Mouse (Mus musculus) C2C12 (cell line): Measurements from ENCODE around the gene Olfr168. TPM values are rescaled to one million over a fixed set of nuclear protein-coding genes. Genes with fewer than 3 reads are reported as not detected.
"Not testable (repeated sequence)": the region's sequence is repeated elsewhere in the genome, so short reads cannot be mapped to it uniquely, and the experiment has no call there.

Experiments used
- H3K27me3 ChIP-seq: one replicate; pipeline ENCODE4 v1.6.1; 2011; ENCODE audit not compliant: control insufficient read depth, insufficient read depth, insufficient read length
- H3K36me3 ChIP-seq: one replicate; pipeline ENCODE4 v1.6.1; 2011; ENCODE audit not compliant: control insufficient read depth, insufficient read depth
- H3K4me3 ChIP-seq: one replicate; pipeline ENCODE4 v1.5.1; 2011; ENCODE audit warnings: mild to moderate bottlenecking, control low read depth; ENCODE audit not compliant: poor library complexity, insufficient read depth, severe bottlenecking
- H3K79me2 ChIP-seq: one replicate; pipeline ENCODE4 v1.6.1; 2011; ENCODE audit not compliant: control insufficient read depth, insufficient read depth
- H3K79me3 ChIP-seq: one replicate; pipeline ENCODE4 v1.6.1; 2011; ENCODE audit warnings: low read depth, control low read depth
- H3ac ChIP-seq: one replicate; pipeline ENCODE3; 2011; ENCODE audit warnings: low read depth; ENCODE audit not compliant: control insufficient read depth, insufficient read length
- CEBPB ChIP-seq: IDR thresholded peaks from one replicate; pipeline ENCODE4 v1.6.1; 2011; ENCODE audit warnings: low read depth, mild to moderate bottlenecking, control low read depth, moderate library complexity
- CTCF ChIP-seq: IDR thresholded peaks from one replicate; pipeline ENCODE4 v1.5.1; 2011; ENCODE audit not compliant: control insufficient read depth, insufficient read depth, insufficient read length
- FOSL1 ChIP-seq: IDR thresholded peaks from one replicate; pipeline ENCODE4 v1.8.0; 2011; ENCODE audit warnings: mild to moderate bottlenecking, low read length; ENCODE audit not compliant: poor library complexity, insufficient read depth, severe bottlenecking
- MAX ChIP-seq: IDR thresholded peaks from one replicate; pipeline ENCODE4 v1.6.1; 2011; ENCODE audit warnings: mild to moderate bottlenecking, control low read depth
- MYOD1 ChIP-seq: IDR thresholded peaks from one replicate; pipeline ENCODE4 v1.6.1; 2011; ENCODE audit warnings: low read depth; ENCODE audit not compliant: control insufficient read depth, insufficient read length
- MYOG ChIP-seq: IDR thresholded peaks from one replicate; pipeline ENCODE4 v1.6.1; 2011; ENCODE audit not compliant: control insufficient read depth, insufficient read length; ENCODE audit errors: extremely low read depth
- USF1 ChIP-seq: IDR thresholded peaks from one replicate; pipeline ENCODE4 v1.6.1; 2011; ENCODE audit warnings: low read depth, mild to moderate bottlenecking, control low read depth, moderate library complexity
- long read RNA-seq, 2 experiments: library from polyadenylated mRNA; unstranded; transcript quantifications; one replicate each; pipeline ENCODE4 v2.0.0; 2019 to 2020
- polyA plus RNA-seq: library from polyadenylated mRNA; unstranded; fragments of >200 nt; fragmentation: generic; extraction: Trizol; gene quantifications from one replicate; pipeline ENCODE4 v1.2.1, GENCODE M21; 2012; ENCODE audit warnings: missing spikeins

Olfr168 gene
- polyA plus RNA-seq = not detected
- long read RNA-seq, experiment 1 = 0 reads
- long read RNA-seq, experiment 2 = 0 reads

DNA sequence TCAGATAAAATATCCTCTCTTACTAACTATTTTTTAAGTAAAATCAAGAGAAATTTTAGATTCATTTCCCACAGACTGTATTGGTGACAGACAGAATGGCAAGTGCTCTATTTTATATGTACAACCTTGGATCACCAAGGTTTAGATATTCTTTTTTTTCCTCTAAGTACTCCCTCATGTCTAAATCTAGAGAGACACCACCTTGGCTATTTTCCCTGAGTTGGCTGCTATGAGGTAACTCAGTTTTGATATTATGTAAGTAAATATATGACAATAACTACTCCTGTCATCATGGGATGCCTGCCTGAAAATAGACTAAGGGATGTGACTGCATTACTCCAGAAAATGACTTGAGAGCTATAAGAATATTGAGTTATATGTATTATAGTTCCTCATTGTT, at the start of gene Olfr168:
Gene Olfr168, minus strand, starts transcription at position 101 of the 400 bp plus-strand sequence.
- Histone ChIP-seq H3K4me3 (no peak within 1 kb of the TSS), H3K27me3 (no peaks in the 10 kb centered on the region), H3ac (no peak within 1 kb of the TSS), H3K79me3 (no peaks in the 10 kb centered on the region), H3K79me2 (no peaks in the 10 kb centered on the region), H3K36me3 (no peaks in the 10 kb centered on the region)
- no peak for TF ChIP-seq FOSL1
- no peak for TF ChIP-seq MYOG
- TF ChIP-seq USF1 = no peak
- TF ChIP-seq MYOD1 = no peak
- no peak for TF ChIP-seq CTCF
- no peak for TF ChIP-seq MAX
- TF ChIP-seq CEBPB = no peak

DNA sequence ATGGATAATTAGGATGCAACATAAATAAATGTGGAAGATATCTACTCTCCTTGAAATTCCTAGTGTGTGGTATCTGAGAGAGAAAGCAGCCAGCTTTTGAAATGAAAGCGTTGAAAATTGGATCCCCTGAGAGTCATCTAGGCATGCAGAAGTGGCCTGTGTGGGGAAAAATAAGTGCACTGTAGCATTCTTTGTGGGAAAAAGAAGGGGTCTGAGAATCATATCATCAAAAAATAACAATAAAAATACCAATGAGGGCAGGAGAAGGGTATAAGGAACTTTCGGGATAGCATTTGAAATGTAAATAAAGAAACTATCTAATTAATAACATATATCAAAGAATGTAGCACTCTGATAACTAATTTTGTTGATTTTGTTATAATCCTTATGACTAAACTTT, 36.4 kb upstream of the Olfr168 start, which contains the start of gene Olfr169:
Gene Olfr169, minus strand, starts transcription at position 101 of the 400 bp plus-strand sequence.
- not testable (repeated sequence) for H3K79me2 ChIP-seq, H3K4me3 ChIP-seq, H3K36me3 ChIP-seq, H3K27me3 ChIP-seq, H3K79me3 ChIP-seq, H3ac ChIP-seq

DNA sequence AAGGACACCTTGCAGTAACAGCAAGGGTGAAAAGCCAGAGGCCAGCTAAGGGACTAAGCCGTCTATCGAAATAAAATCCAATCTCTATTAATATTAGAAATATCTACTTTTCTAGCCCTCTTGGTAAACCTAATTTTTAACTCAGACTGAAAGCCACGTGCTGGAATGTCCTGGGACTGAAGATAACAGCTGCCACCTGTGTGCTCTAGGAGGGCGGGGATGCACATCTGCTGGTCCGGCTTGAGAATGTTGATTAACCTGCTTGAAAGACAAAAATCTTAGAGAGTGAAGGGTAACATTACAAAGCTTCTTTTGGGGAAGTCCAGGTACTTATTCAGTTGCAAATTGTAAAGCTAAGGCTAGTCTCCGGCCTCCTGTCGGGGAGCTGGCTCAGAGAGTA, 18.1 kb upstream of the Olfr168 start:
- not testable (repeated sequence) for H3ac ChIP-seq, H3K4me3 ChIP-seq, H3K79me3 ChIP-seq, H3K27me3 ChIP-seq, H3K79me2 ChIP-seq, H3K36me3 ChIP-seq

DNA sequence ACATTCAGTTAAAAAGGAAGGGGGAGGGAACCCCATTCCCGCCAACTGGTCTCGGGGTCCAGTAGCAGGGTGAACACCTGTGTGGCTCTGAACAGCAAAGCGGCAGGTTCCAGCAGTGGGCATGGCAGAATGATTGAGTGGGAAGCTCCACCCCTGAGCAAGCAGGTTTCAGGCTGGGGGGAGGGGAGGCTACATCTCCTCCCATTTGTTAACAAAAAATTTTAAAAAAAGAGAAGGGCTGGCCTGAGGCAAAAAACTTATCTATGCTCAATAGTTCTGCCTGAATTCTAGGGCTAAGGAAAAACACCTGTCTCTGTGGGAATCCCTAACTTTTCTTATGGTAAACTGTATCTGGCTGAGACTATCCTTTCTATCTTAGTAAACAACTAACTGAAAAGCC, 16.9 kb upstream of the Olfr168 start:
- not testable (repeated sequence) for H3K4me3 ChIP-seq, H3K79me2 ChIP-seq, H3K27me3 ChIP-seq, H3K36me3 ChIP-seq, H3ac ChIP-seq, H3K79me3 ChIP-seq

DNA sequence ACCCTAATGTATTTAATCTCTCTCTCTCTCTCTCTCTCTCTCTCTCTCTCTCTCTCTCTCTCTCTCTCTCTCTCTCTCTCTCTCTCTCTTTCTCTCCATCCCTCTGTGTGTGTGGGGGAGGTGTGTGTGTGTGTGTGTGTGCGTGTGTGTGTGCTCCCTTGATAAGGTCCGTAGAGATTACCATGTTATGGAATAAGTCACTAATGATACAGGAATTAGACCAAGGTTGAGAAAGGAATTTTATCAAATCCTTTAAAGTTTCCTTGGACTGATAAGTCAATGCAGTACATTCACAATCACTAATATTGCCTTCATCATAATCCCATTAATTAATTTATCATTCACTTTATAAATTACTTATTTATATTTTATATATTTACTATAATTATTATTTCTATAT, 13.2 kb downstream of the Olfr168 start, which contains the start of gene Olfr167:
Gene Olfr167, minus strand, starts transcription at position 101 of the 400 bp plus-strand sequence.
- no peaks in the 10 kb centered on the region for H3K79me3 ChIP-seq
- H3K79me2 ChIP-seq = no peaks in the 10 kb centered on the region
- no peak within 1 kb of the TSS for H3ac ChIP-seq
- no peaks in the 10 kb centered on the region for H3K36me3 ChIP-seq
- H3K4me3 ChIP-seq = no peak within 1 kb of the TSS
- TF ChIP-seq MYOG (no peak), MAX (no peak), USF1 (no peak), FOSL1 (no peak), CEBPB (no peak), CTCF (no peak), MYOD1 (no peak)
- no peaks in the 10 kb centered on the region for H3K27me3 ChIP-seq

DNA sequence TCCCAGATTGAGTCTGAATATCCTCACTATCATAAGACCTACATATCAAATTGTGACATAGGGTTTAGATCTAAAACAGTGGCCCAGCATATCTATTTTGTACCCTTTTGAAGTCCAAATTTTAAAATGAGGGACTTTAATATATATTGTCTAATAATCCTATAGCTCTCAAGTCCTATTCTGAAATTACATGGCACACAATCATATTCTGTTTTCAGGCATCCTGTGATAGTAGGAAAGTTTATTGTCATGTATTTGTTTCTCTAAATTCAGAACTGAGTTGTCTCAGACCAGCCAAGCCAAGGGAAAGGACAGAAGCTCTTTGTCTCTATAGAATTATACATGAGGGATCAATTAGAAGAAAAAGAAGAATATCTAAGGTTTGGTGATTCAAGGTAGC, 52.0 kb downstream of the Olfr168 start, which contains the start of gene Olfr166:
Gene Olfr166, plus strand, starts transcription at position 301 of the 400 bp plus-strand sequence.
- TF ChIP-seq FOSL1 (no peak), MYOD1 (no peak), CEBPB (no peak), CTCF (no peak), MYOG (no peak), MAX (no peak), USF1 (no peak)
- Histone ChIP-seq H3K27me3 (no peaks in the 10 kb centered on the region), H3K36me3 (no peaks in the 10 kb centered on the region), H3K4me3 (no peak within 1 kb of the TSS), H3K79me2 (no peaks in the 10 kb centered on the region), H3ac (no peak within 1 kb of the TSS), H3K79me3 (no peaks in the 10 kb centered on the region)

Other genes starting within 250 kb of the Olfr168 start
- not detected for gene Olfr164, start 221.5 kb downstream of the Olfr168 start, polyA plus RNA-seq
- not detected for gene Olfr165, start 112.4 kb downstream of the Olfr168 start, polyA plus RNA-seq
- gene Olfr166, start 51.9 kb downstream of the Olfr168 start, polyA plus RNA-seq = not detected
- gene Olfr167, start 13.3 kb downstream of the Olfr168 start, polyA plus RNA-seq = not detected
- gene Olfr169, start 36.3 kb upstream of the Olfr168 start, polyA plus RNA-seq = not detected
- gene Olfr170, start 76.3 kb upstream of the Olfr168 start, polyA plus RNA-seq = not detected
- gene Olfr171, start 94.4 kb upstream of the Olfr168 start, polyA plus RNA-seq = not detected
- not detected for gene Lamp3, start 170.8 kb upstream of the Olfr168 start, polyA plus RNA-seq
- gene B3gnt5, start 224.7 kb upstream of the Olfr168 start, polyA plus RNA-seq = 0.30 TPM